Mouse (Mus musculus) limb, embryonic 13.5 days (tissue): Measurements from ENCODE around the gene Defb36. TPM values are rescaled to one million over a fixed set of nuclear protein-coding genes. Genes with fewer than 3 reads are reported as not detected.

Source experiments
- ATAC-seq: fragments of 200-750 bp; cut with Nextera tagmentation; 2 replicates; pipeline ENCODE4 v1.8.0; 2017; ENCODE audit warnings: low read depth, moderate number of reproducible peaks, moderate TSS enrichment; ENCODE audit not compliant: low FRiP score
- H3K27ac ChIP-seq: fragments of 300-500 bp; sonication (generic); 2 replicates; pipeline ENCODE4 v1.5.1; 2015; ENCODE audit warnings: inconsistent platforms, mild to moderate bottlenecking, moderate library complexity
- H3K27me3 ChIP-seq: fragments of 300-500 bp; sonication (generic); 2 replicates; pipeline ENCODE4 v1.6.1; 2015; ENCODE audit warnings: mild to moderate bottlenecking, inconsistent platforms
- H3K36me3 ChIP-seq: fragments of 300-500 bp; sonication (generic); 2 replicates; pipeline ENCODE4 v1.6.1; 2015; ENCODE audit warnings: inconsistent platforms, mild to moderate bottlenecking, moderate library complexity
- H3K4me1 ChIP-seq: fragments of 300-500 bp; sonication (generic); 2 replicates; pipeline ENCODE4 v1.6.1; 2015; ENCODE audit warnings: inconsistent platforms
- H3K4me2 ChIP-seq: fragments of 300-500 bp; sonication (generic); replicated peaks from 2 replicates; pipeline ENCODE4 v1.6.1; 2015; ENCODE audit warnings: inconsistent platforms, mild to moderate bottlenecking, moderate library complexity
- H3K4me3 ChIP-seq: fragments of 300-500 bp; sonication (generic); 2 replicates; pipeline ENCODE4 v1.5.1; 2015; ENCODE audit warnings: moderate library complexity, mild to moderate bottlenecking, inconsistent platforms
- H3K9ac ChIP-seq: fragments of 300-500 bp; sonication (generic); 2 replicates; pipeline ENCODE4 v1.6.1; 2015; ENCODE audit warnings: mild to moderate bottlenecking, inconsistent platforms
- H3K9me3 ChIP-seq: fragments of 300-500 bp; sonication (generic); 2 replicates; pipeline ENCODE4 v1.6.1; 2016; ENCODE audit warnings: inconsistent platforms
- WGBS: fragments of 180-500 bp; shearing (Covaris S2); methylation state at CpG from one replicate; pipeline ENCODE4 v1.1.7; 2015; 5-methylcytosine and 5-hydroxymethylcytosine counted together
- polyA plus RNA-seq: library from polyadenylated mRNA; unstranded; fragments of >200 nt; fragmentation: Nextera tagmentation; extraction: Ambion mirVana; gene quantifications from 2 replicates; pipeline ENCODE4 v1.2.1, GENCODE M21; 2015

Gene Defb36
- polyA plus RNA-seq, 1 experiment from 2014 or later: not detected

DNA sequence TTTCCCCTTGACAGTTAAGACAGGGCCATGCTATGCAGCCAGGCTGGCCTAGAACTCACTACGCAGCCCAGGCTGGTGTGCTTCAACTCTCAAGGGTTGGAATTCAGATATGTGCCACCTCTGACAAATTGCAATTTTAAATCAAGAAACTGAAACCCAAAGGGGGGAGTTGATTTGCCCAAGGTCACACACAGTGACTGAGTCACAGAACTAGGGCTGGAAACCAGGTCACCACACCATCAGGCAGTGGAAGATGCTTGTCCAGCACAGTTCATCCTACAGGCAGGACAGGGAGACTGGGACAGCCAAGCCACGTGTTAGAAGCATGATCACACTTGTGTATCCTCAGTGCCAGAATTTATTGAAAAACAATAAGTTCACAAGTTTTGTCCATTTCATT, 20.4 kb downstream of the Defb36 start:
- peaks cover 15% of the 10 kb centered on the region for H3K4me1 ChIP-seq
- H3K4me3 ChIP-seq: no peak overlapping the region
- H3K36me3 ChIP-seq: no peaks in the 10 kb centered on the region
- no peak overlapping the region for H3K4me2 ChIP-seq
- no peak for ATAC-seq
- 85% methylated on average over 2 of the region's 2 CpGs for WGBS
- no peak overlapping the region for H3K9ac ChIP-seq
- no peaks in the 10 kb centered on the region for H3K9me3 ChIP-seq
- no peak overlapping the region for H3K27ac ChIP-seq
- H3K27me3 ChIP-seq: peaks cover 56% of the 10 kb centered on the region

DNA sequence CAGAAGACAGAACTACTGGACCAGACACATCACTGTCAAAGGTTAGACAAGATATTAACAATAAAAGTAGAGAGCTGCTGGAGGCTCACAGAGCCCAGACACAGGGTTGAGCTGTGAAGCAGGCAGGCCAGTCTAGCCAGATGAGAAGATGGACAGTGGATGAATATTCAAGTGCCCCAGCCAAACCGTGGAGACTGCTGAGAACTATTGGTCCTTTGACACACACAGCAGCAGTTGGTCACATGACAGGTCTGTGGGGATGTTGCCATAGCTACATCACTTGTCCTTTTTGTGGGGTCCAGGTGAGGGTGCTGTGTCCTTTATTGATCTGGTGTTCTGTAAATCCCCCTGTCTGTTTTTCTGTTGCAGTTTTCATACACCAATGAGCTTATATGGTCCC, 21.1 kb downstream of the Defb36 start:
- 14% methylated on average over 1 of the region's 1 CpGs for WGBS
- no peak overlapping the region for H3K4me2 ChIP-seq
- no peaks in the 10 kb centered on the region for H3K9me3 ChIP-seq
- H3K36me3 ChIP-seq: no peaks in the 10 kb centered on the region
- H3K27ac ChIP-seq: no peak overlapping the region
- peaks cover 15% of the 10 kb centered on the region for H3K4me1 ChIP-seq
- H3K4me3 ChIP-seq: no peak overlapping the region
- no peak for ATAC-seq
- H3K9ac ChIP-seq: no peak overlapping the region
- peaks cover 59% of the 10 kb centered on the region for H3K27me3 ChIP-seq

DNA sequence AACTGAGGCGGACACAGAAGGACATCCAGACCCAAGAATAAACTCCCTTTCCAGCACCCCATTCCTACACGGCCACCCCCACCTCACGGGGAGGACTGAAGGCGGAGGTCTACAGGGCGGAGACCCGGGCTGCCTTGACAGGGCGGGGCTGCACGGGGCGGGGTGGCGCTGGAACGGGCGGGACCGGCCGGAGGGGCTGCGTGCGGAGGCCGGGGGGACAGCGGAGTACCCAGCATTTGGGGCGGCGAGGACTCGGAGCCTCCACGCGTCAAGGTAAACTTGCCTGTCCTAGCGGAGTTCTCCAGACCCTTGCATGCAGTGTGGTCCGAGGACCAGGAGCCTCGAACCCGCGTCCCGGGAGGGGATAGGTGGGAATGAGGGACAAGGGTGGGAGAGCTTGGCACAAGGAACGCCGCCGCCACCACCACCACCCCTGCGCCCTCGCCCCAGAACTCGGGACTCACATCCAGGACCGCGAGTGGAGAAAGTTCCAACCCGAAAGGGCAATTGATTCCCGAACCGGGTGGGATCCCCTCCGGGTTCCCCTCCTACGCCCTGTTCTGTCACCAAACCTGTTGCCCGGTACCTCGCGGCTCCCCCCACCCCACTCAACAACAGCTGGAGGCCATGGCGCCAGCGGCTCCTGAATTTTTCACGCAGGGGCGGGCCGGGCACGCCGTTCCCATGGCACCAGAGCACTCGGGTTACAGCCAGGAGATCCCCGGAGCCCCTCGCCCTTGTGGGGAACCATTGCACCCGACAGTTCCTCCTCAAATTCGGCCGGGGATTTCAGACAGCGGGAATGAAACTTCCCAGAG, 22.9 kb downstream of the Defb36 start, which contains the start of gene Rem1:
TSS of gene Rem1 (plus strand) at position 178 of the 818 bp plus-strand sequence.
- Histone ChIP-seq H3K27me3 (peaks cover 59% of the 10 kb centered on the region), H3K4me2 (peak within 1 kb of the TSS; percentile 86), H3K4me3 (peak within 1 kb of the TSS; percentile 50), H3K9me3 (no peaks in the 10 kb centered on the region), H3K9ac (peak within 1 kb of the TSS; percentile 67), H3K36me3 (no peaks in the 10 kb centered on the region), H3K4me1 (peaks cover 15% of the 10 kb centered on the region), H3K27ac (no peak within 1 kb of the TSS)
- 2% methylated on average over 59 of the region's 59 CpGs for WGBS
- peak; percentile 62; the same call in 1 of the 2 replicates for ATAC-seq

DNA sequence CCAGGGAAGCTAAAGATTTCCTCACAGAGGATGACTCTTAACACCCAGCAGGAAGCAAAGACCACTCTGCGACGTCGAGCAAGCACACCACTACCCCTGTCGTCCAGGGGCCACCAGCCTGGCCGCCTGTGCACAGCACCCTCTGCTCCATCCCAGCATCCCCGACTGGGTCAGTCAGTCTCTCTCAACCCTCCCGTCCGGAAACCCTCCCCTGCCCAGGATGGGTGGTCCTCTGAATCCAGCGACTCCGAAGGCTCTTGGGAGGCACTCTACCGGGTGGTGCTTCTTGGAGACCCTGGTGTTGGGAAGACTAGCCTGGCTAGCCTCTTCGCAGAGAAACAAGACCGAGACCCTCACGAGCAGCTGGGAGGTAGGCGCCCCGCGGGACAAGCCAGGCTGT, 23.9 kb downstream of the Defb36 start:
- no peak overlapping the region for H3K4me3 ChIP-seq
- H3K4me1 ChIP-seq: peaks cover 21% of the 10 kb centered on the region
- no peak overlapping the region for H3K27ac ChIP-seq
- H3K9ac ChIP-seq: no peak overlapping the region
- no peaks in the 10 kb centered on the region for H3K9me3 ChIP-seq
- no peaks in the 10 kb centered on the region for H3K36me3 ChIP-seq
- no peak overlapping the region; the same call in 1 of the 2 replicates for H3K4me2 ChIP-seq
- H3K27me3 ChIP-seq: peaks cover 59% of the 10 kb centered on the region
- WGBS: 40% methylated on average over 17 of the region's 17 CpGs
- no peak for ATAC-seq

DNA sequence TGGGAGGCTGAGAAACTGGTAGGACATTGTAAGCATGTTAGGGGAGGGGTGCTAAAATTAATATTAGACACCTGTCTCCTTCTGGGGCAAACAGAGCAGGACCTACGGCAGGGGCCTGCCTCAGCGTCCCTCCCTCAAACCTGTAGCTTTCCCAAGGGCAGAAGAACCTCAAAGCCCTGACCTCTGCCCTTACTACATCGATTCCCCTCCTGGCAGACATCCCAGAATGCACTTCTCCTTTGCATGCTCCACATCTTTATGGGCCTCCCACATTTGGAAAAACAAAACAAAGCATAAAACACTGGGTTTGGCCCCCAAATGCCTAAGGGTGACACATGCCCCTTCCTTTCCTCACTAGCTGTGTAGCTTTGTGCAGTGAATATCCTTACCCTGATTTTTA, 25.1 kb downstream of the Defb36 start:
- Histone ChIP-seq H3K9me3 (no peaks in the 10 kb centered on the region), H3K4me1 (peaks cover 29% of the 10 kb centered on the region), H3K9ac (no peak overlapping the region), H3K4me2 (no peak overlapping the region), H3K27me3 (peaks cover 58% of the 10 kb centered on the region), H3K36me3 (no peaks in the 10 kb centered on the region), H3K27ac (no peak overlapping the region), H3K4me3 (no peak overlapping the region)
- WGBS: 51% methylated on average over 3 of the region's 3 CpGs
- no peak for ATAC-seq

DNA sequence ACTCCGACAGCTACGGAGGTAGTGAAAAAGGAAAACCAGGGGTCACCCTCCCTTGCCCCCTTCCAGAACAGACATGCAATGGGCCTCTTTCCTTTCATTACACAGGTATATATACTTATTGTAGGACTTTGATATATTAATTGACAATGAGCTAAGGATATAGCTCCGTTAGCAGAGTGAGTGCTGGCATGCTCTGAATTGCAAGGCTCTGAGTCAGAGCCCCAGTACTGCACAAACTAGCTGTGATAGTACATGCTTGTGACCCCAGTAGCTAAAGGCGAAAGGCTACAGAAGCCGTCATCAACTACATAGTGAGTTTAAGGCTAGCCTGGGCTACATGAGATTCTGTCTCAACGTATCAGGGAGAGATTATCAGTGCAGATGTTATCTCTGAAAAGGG, 25.8 kb downstream of the Defb36 start:
- peaks cover 57% of the 10 kb centered on the region for H3K27me3 ChIP-seq
- H3K9ac ChIP-seq: no peak overlapping the region
- WGBS: 87% methylated on average over 6 of the region's 6 CpGs
- H3K4me3 ChIP-seq: no peak overlapping the region
- no peak for ATAC-seq
- no peaks in the 10 kb centered on the region for H3K9me3 ChIP-seq
- H3K4me1 ChIP-seq: peaks cover 29% of the 10 kb centered on the region
- no peaks in the 10 kb centered on the region for H3K36me3 ChIP-seq
- no peak overlapping the region for H3K4me2 ChIP-seq
- H3K27ac ChIP-seq: no peak overlapping the region

DNA sequence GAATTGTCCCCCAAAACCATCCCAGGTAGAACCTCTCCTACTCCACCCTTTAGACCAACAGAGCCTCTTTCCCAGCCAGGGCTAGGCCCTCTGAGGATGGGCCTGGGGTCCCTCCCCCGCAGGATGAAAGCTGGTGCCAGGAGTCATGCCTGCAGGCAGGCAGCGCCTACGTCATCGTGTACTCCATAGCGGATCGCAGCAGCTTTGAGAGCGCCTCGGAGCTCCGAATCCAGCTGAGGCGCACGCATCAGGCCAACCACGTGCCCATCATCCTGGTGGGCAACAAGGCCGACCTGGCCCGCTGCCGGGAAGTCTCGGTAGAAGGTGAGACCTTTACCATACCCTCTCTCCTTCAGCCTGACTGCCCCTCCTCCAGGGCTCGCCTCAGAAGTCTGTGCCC, 29.2 kb downstream of the Defb36 start:
- no peaks in the 10 kb centered on the region for H3K9me3 ChIP-seq
- H3K4me1 ChIP-seq: peaks cover 26% of the 10 kb centered on the region
- H3K4me2 ChIP-seq: peak overlapping the region; percentile 37
- 33% methylated on average over 17 of the region's 17 CpGs for WGBS
- H3K4me3 ChIP-seq: no peak overlapping the region
- no peak for ATAC-seq
- no peaks in the 10 kb centered on the region for H3K36me3 ChIP-seq
- H3K27me3 ChIP-seq: peaks cover 24% of the 10 kb centered on the region
- no peak overlapping the region for H3K27ac ChIP-seq
- peak overlapping the region; percentile 19; the same call in 1 of the 2 replicates for H3K9ac ChIP-seq

DNA sequence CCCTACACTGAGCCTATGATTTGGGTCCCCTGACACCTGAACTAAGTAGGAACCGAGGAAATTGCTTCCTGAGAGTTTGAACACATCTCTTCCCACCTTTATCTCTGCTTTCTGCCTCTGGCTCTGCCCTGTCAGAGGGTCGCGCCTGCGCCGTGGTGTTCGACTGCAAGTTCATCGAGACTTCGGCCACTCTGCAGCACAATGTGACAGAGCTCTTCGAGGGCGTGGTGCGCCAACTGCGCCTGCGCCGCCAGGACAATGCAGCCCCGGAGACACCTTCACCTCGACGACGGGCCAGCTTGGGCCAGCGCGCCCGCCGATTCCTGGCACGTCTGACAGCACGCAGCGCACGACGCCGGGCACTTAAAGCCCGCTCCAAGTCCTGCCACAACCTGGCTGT, 30.2 kb downstream of the Defb36 start:
- no peaks in the 10 kb centered on the region for H3K9me3 ChIP-seq
- H3K4me3 ChIP-seq: no peak overlapping the region
- H3K27me3 ChIP-seq: peaks cover 14% of the 10 kb centered on the region
- H3K9ac ChIP-seq: no peak overlapping the region
- 78% methylated on average over 29 of the region's 29 CpGs for WGBS
- H3K27ac ChIP-seq: no peak overlapping the region
- peaks cover 26% of the 10 kb centered on the region for H3K4me1 ChIP-seq
- ATAC-seq: no peak
- no peaks in the 10 kb centered on the region for H3K36me3 ChIP-seq
- H3K4me2 ChIP-seq: no peak overlapping the region

DNA sequence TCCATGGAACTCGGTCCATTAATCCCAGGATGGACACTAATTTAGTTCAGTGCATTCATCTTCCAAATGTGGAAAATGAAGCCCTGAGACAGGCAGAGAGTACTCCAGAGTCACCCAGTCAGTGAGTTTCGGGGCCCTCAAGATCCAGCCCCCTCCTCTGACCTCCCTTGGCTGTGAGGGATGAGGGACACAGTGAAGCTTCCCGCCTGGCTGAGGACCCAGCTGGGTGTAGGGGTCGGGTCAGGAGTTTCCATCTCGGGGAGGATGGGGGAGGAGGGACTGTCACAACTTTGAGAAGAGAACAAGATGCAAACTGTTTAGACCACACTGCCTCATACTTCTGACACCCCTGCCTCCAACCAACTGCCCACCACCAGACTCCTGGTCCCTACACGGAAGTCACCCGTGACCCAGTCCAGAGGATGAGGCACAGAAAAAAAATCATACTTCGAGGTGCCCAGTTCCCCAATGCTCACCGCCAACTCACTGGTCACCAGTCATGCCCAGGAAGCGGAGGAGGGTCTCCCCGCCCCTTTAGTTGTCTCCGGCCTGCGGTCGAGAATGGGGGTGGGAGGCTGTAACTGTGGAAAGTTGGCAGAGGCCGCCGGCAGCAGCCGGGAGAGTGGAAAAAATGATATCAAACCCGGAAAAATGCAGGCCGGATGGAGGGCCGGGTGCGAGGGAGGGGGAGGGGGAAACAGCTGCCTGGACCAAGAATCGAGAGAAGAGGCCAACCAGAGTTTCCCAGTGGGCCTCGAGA, 32.3 kb downstream of the Defb36 start:
- H3K27me3 ChIP-seq: peaks cover 8% of the 10 kb centered on the region; the same call in 1 of the 2 replicates
- peaks cover 26% of the 10 kb centered on the region for H3K4me1 ChIP-seq
- no peak overlapping the region for H3K9ac ChIP-seq
- no peak overlapping the region for H3K4me3 ChIP-seq
- H3K9me3 ChIP-seq: no peaks in the 10 kb centered on the region
- no peaks in the 10 kb centered on the region for H3K36me3 ChIP-seq
- 0 out of 2 replicates have a peak overlapping the region, but pooled peaks have one; percentile 9 for H3K4me2 ChIP-seq
- WGBS: 69% methylated on average over 23 of the region's 23 CpGs
- H3K27ac ChIP-seq: peak overlapping the region; percentile 58; the same call in 1 of the 2 replicates
- ATAC-seq: no peak

DNA sequence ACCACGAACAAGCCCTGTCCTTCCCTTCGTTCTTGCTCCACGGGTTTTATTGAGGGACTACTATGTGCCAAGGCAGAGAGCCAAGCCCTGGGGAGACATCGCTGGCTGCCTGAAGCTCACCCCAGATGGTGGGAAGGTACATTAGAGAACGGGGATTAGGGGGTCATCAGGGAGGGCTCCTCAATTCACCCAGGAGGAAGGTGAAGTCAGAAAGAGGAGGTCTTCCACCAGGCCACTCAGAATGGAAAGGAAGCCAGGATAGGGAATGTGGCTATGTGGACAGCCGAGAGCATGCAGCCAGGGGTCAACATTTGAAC, 32.8 kb downstream of the Defb36 start:
- Histone ChIP-seq H3K9me3 (no peaks in the 10 kb centered on the region), H3K27ac (peak overlapping the region; percentile 55; the same call in 1 of the 2 replicates), H3K27me3 (peaks cover 8% of the 10 kb centered on the region; the same call in 1 of the 2 replicates), H3K36me3 (no peaks in the 10 kb centered on the region), H3K4me3 (no peak overlapping the region), H3K4me2 (no peak overlapping the region), H3K9ac (no peak overlapping the region), H3K4me1 (peaks cover 26% of the 10 kb centered on the region)
- 76% methylated on average over 6 of the region's 6 CpGs for WGBS
- no peak for ATAC-seq

DNA sequence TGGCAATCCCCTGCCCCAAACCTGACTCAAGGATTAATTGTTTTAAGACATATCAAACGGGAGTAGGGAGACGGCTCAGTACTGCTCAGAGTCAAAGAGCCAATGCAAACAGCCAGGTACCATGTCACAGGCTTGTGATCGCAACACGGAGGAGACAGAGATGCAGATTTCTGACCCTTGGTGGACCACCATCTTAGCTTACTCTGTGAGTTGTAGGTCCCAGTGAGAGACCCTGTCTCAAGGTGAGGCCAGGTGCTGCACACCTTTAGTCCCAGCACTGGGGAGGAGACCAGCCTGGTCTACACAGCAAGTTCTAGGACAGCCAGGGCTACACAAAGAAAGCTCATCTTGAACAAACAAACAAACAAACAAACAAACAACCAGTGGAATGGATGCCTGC, 33.3 kb downstream of the Defb36 start:
- ATAC-seq: no peak
- H3K36me3 ChIP-seq: no peaks in the 10 kb centered on the region
- H3K9me3 ChIP-seq: no peaks in the 10 kb centered on the region
- H3K4me3 ChIP-seq: no peak overlapping the region
- peaks cover 22% of the 10 kb centered on the region for H3K4me1 ChIP-seq
- H3K27me3 ChIP-seq: peaks cover 8% of the 10 kb centered on the region; the same call in 1 of the 2 replicates
- H3K4me2 ChIP-seq: no peak overlapping the region
- no peak overlapping the region for H3K9ac ChIP-seq
- WGBS: 80% methylated on average over 4 of the region's 4 CpGs
- no peak overlapping the region for H3K27ac ChIP-seq

DNA sequence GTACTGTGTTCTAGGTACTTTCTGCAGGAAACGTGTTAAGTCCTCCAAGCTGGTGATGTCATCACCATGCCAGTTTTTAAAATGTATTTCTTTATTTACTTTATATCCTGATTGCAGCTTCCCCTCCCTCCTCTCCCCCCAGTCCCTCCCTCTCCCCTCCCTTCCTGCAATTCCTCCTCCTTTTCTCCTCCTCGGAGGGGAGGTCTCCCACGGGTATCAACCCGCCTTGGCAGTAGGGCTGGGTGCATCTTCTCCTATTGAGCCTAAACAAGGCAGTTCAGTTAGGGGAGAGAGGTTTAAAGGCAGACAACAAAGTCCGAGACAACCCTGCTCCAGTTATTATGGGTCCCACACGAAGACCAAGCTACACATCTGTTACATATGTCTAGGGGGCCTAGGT, 34.7 kb downstream of the Defb36 start:
- Histone ChIP-seq H3K9ac (no peak overlapping the region), H3K4me3 (no peak overlapping the region), H3K27ac (no peak overlapping the region), H3K4me1 (peaks cover 12% of the 10 kb centered on the region; the same call in 1 of the 2 replicates), H3K9me3 (no peaks in the 10 kb centered on the region), H3K4me2 (no peak overlapping the region), H3K36me3 (no peaks in the 10 kb centered on the region), H3K27me3 (peaks cover 5% of the 10 kb centered on the region; the same call in 1 of the 2 replicates)
- ATAC-seq: no peak
- WGBS: 63% methylated on average over 6 of the region's 6 CpGs
